ENCODE assay signal across 8 mouse cellular contexts in the genomic region with DNA sequence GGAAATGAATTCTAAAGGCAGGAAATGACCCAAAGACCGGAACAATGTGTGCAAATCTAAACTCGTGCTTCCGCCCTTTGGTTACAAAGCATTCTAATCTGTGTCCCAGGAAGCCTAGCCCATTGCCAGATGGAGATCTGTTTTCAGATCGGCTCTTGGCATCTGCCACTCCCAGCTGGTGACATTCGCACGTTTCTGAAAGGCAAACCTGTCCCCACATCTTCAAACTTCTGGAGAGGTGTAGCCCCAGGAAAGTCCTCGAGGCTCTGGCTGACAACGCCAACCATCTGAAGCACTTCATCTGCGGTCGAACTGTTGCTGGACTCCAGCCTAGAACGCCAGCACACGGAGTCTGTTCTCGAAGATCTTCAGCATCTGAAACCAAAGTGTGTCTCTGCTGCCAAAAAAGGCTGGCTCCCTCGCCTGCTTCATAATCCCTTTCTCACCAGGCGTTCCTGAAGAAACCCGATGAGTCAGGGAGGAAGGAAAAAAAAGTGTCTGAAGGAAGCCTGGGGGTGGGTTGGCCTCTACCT.
DNase-seq lines count a peak whose midpoint lies in the region; ATAC-seq and TF ChIP-seq lines count a peak whose summit lies in the region.

No protein-coding gene starts in this region.

- no peak for TF ChIP-seq CTCF in Patski (IDR thresholded peaks at IDR 0.05)
- TF ChIP-seq CTCF in liver, embryonic 14.5 days (IDR thresholded peaks at IDR 0.05; ENCODE audit: low read depth), result no peak

- CTCF ChIA-PET in Patski (lab: Charles Lee), result interaction anchor here (1.0 to 1.5 kb wide), 2 partner anchors 15 to 25 kb away, joined by 3 to 6 read pairs; no protein-coding TSS in a partner anchor

- in situ Hi-C loops in Patski (cut with MboI; ENCODE audit: low pct_unique_long_range_greater_than_20kb), result no loop called here

- H3K9ac ChIP-seq in embryonic facial prominence, embryonic 14.5 days (ENCODE audit: low read depth, low read length), result no peak overlapping the region
- no peak overlapping the region for H3K9ac ChIP-seq in liver, embryonic 14.5 days (replicated peaks)

- peak; percentile 52 for ATAC-seq in Patski
- ATAC-seq in embryonic facial prominence, embryonic 14.5 days (ENCODE audit: low read depth), result peak; percentile 69
- ATAC-seq in liver, embryonic 14.5 days (ENCODE audit: insufficient read depth), result no peak

- POLR2A ChIA-PET in Patski (lab: Charles Lee), result interaction anchor here (1.4 kb wide), 1 partner anchor 10 kb away, joined by 3 read pairs; no protein-coding TSS in a partner anchor

- H3K9me3 ChIP-seq in embryonic facial prominence, embryonic 14.5 days (ENCODE audit: control insufficient read depth, low read length), result no peaks in the 10 kb centered on the region
- no peaks in the 10 kb centered on the region for H3K9me3 ChIP-seq in liver, embryonic 14.5 days (ENCODE audit: control insufficient read depth, low read length)

- WGBS in embryonic facial prominence, embryonic 14.5 days, result 12% methylated on average over 16 of the region's 16 CpGs
- 6% methylated on average over 16 of the region's 16 CpGs for WGBS in liver, embryonic 14.5 days (ENCODE audit: insufficient replicate concordance)

- H3K4me3 ChIP-seq in embryonic facial prominence, embryonic 14.5 days (ENCODE audit: low read depth, low read length), result peak overlapping the region; percentile 9; the same call in 1 of the 2 replicates
- no peak overlapping the region for H3K4me3 ChIP-seq in liver, embryonic 14.5 days (ENCODE audit: insufficient read depth in 1 of 2, low read depth in 2 of 2, low read length in 2 of 2)

- H3K27me3 ChIP-seq in Patski, result no peaks in the 10 kb centered on the region
- no peaks in the 10 kb centered on the region for H3K27me3 ChIP-seq in embryonic facial prominence, embryonic 14.5 days (replicated peaks; ENCODE audit: control insufficient read depth, insufficient read depth, low read length)
- H3K27me3 ChIP-seq in liver, embryonic 14.5 days (ENCODE audit: control insufficient read depth, insufficient read depth, low read length), result no peaks in the 10 kb centered on the region

- peak overlapping the region; percentile 49 for H3K4me2 ChIP-seq in embryonic facial prominence, embryonic 14.5 days (ENCODE audit: low read depth, low read length)
- peak overlapping the region; percentile 15; the same call in 1 of the 2 replicates for H3K4me2 ChIP-seq in liver, embryonic 14.5 days (ENCODE audit: low read depth)

- no peaks in the 10 kb centered on the region for H3K36me3 ChIP-seq in embryonic facial prominence, embryonic 14.5 days (ENCODE audit: control insufficient read depth, insufficient read depth, low read length)
- H3K36me3 ChIP-seq in liver, embryonic 14.5 days (replicated peaks; ENCODE audit: control insufficient read depth, insufficient read depth, low read depth), result no peaks in the 10 kb centered on the region

- H3K4me1 ChIP-seq in embryonic facial prominence, embryonic 14.5 days (ENCODE audit: control insufficient read depth, insufficient read depth, low read length), result peaks cover 30% of the 10 kb centered on the region
- H3K4me1 ChIP-seq in liver, embryonic 14.5 days (replicated peaks; ENCODE audit: control insufficient read depth in 2 of 2, insufficient read depth in 2 of 2, low read length in 1 of 2), result peaks cover 0 to 4% of the 10 kb centered on the region in 2 experiments; a peak in 1 of 4 replicates

- peak; percentile 12 to 21 for DNase-seq in B cell, adult 2 months
- peak; percentile 88 for DNase-seq in Patski (ENCODE audit: low read depth, low spot score)
- peak; percentile 95 for DNase-seq in embryonic facial prominence, embryonic 14.5 days (ENCODE audit: low spot score)
- DNase-seq in heart, adult 9 months (ENCODE audit: low spot score in 2 of 2), result peak; percentile 85 to 86
- peak; percentile 63 to 68 for DNase-seq in kidney, postnatal 36 days
- DNase-seq in liver, embryonic 14.5 days (ENCODE audit: low read depth in 3 of 3, low spot score in 3 of 3), result no peak
- peak; percentile 81 to 88 for DNase-seq in right cerebral cortex, adult 2 months (ENCODE audit: low spot score in 2 of 2)
- DNase-seq in spleen, postnatal 10 days (ENCODE audit: low spot score in 2 of 2), result no peak

- H3K27ac ChIP-seq in embryonic facial prominence, embryonic 14.5 days (replicated peaks; ENCODE audit: low read depth, low read length), result peak overlapping the region; percentile 77
- H3K27ac ChIP-seq in liver, embryonic 14.5 days, result no peak overlapping the region

- TF ChIP-seq EP300 in liver, embryonic 14.5 days (IDR thresholded peaks at IDR 0.05; ENCODE audit: low read depth), result no peak

Comparison
In these comparisons a context has a peak if more than half of its experiments do, and no peak if none do; other contexts are left out.
1. DNase-seq: peak in B cell, adult 2 months (2 of 2), Patski (single experiment), embryonic facial prominence, embryonic 14.5 days (single experiment), heart, adult 9 months (2 of 2), kidney, postnatal 36 days (2 of 2) and right cerebral cortex, adult 2 months (2 of 2); none in liver, embryonic 14.5 days (0 of 3) and spleen, postnatal 10 days (0 of 2).